Mouse (Mus musculus) liver, embryonic 14.5 days (tissue): ENCODE data around the gene Otud4.

ENCODE experiments used
- CTCF ChIP-seq: IDR thresholded peaks from 2 replicates; pipeline ENCODE4 v1.5.1; 2016; ENCODE audit warnings: antibody characterized with exemption, low read depth, control low read depth
- EP300 ChIP-seq: IDR thresholded peaks from 2 replicates; pipeline ENCODE4 v1.6.1; 2016; ENCODE audit warnings: antibody characterized with exemption, low read depth

- no peak for TF ChIP-seq CTCF
- no peak for TF ChIP-seq EP300
Observed at GRCm38 (mm10) chr8:79653736-79654135, 14.3 kb downstream of the Otud4 start.
